Mouse (Mus musculus) left cerebral cortex, postnatal 25 days (tissue): ENCODE data around the gene Ak1. TPM values are rescaled to one million over a fixed set of nuclear protein-coding genes. Genes with fewer than 3 reads are reported as not detected.

Experiments used
- DNase-seq, 2 experiments: peaks; one replicate each; pipeline ENCODE4 v3.0.0; 2022; ENCODE audit warnings: low spot score in 2 of 2, mixed read lengths in 1 of 2
- intact Hi-C: fragments of 180-260 bp; cut with DNase I; formaldehyde crosslinking; loops from one replicate; pipeline ENCODE4 v1.15.1; 2025
- total RNA-seq, 2 experiments: library from RNA; stranded (reverse); gene quantifications; 2 replicates each; pipeline ENCODE4 v1.2.3; 2021

Ak1 gene
- 100 to 1,000 TPM; 157 to 159 TPM for total RNA-seq

DNA sequence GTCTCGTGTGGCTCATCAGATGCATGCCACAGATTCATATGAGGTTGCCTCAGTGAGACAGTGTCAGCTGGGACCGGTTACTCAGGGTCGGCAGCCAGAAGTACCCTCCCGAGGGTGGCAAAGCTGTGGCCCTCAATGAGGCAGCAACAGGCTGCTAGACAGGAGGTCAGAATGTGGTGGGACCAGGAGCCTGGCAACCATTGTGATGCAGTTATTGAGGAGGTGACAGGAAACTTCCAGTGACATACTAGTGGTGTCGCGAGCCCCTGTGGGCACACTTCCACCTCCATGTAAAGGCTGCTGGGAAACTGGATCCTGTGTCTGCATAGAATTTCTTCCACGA, at the start of gene Ak1:
Gene Ak1 (plus strand): TSS at position 242 of the 343 bp plus-strand sequence.
- intact Hi-C loops = no loop called here
- DNase-seq = no peak

DNA sequence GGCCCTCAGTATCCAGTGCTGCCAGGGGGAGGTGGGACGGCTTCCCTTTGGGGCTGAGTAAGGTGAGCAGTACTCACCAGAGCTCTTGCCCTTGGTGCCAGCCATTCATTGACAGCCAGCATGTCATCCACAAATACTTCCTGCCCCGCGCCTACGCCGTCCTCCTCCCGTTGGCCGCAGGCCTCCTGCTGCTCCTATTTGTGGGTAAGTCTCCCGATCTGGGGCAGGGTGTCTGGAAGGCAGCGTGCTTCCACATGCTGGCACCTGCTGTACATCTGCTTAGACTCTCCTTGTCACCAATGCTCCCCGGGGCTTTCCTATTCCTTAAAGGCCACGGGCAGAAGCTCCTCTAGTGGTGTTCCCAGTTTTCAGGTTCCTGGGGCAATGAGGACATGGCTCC, 49.4 kb upstream of the Ak1 start:
- no peak for DNase-seq

DNA sequence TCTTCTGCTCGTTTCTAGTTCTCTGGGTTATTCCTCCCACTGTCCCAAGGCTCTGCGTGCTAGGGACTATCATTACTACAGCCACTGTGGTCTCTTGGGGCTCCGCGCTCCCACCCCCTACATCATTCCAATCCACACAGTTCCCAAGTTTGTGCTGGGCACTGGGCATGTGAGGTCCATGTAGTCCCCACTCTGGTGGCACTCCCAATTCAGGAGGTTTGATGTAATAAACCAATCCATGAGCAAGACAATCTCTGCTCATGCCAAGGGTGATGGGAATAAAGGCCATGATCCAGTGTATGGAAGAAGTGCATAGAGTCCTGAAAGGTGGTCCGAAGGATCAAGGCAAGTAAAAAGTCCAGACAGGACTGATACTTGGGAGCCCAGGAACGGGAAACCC, 47.1 kb upstream of the Ak1 start, which contains the start of gene Pip5kl1:
Gene Pip5kl1 (plus strand): TSS at position 301 of the 400 bp plus-strand sequence.
- intact Hi-C loops = loop anchor here (2.0 kb wide), 1 partner anchor 114 kb away; no protein-coding TSS in a partner anchor
- no peak for DNase-seq

More for the DNA sequence above, 49.4 kb upstream of the Ak1 start:
- intact Hi-C loops = no loop called here

DNA sequence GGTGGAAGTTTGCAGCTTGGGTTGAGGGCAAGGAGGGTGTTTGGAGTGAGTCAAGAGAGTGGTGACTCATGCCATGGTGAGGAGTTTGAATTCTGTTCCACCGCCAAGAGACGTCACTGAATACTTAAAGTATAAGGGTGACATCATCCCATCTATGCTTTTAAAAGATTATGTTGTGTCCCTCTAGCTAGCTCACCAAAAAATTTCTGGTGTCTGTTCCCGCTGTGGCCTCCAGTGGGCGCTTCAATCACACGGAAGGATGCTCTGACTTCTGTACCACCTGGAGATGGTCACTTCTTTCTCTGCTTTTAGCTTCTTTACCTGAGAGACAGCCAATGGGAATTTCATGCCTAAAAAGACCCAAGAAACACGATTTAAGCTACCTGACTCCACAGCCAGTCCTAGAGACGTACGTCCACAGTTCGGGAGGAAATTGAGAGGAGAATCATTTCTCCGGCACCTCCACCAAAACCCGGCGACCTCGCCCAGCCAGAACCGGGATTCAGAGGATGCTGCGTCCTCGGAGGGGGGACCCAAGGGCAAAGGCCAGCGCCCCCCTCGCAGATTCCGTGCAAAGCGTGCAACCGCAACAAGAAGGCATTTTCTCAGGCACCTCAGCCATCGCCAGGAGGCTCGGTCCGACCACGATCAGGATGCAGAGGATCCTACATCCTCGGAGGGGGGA, 46.5 kb upstream of the Ak1 start:
- intact Hi-C loops = loop anchor here (2.0 kb wide), 1 partner anchor 114 kb away; no protein-coding TSS in a partner anchor

DNA sequence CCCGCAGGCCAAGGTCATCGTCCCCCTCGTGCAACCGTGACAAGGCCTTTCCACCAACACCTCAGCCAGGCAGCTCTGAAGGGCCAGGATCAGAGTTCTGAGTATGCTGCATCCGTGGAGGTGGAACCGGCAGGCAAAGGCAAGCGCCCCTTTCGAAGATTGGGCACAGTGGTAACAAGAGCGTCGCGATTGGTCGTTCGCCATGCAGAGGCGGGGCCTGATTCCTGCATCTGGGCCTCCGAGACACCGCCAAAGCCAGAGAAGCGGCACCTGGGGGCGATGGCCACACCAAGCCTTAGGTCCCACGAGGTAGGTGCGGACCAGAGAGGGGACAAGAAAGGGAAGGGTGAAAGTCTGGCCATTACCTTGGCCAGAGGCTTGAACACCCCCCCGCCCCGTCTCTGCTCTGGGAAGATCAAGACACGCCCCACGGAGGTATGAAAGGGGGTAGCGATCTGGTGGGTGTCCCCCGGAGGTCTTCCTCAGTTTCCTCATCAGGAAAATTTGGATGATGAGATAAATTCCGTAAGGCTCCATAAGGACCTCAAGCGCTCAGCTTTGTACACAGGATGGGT, 45.9 kb upstream of the Ak1 start, which contains the start of gene 9430097D07Rik:
Gene 9430097D07Rik (minus strand): TSS at position 99 of the 575 bp plus-strand sequence.
- DNase-seq = peak; percentile 78 to 86
- intact Hi-C loops = loop anchor here (2.0 kb wide), 1 partner anchor 113 kb away; no protein-coding TSS in a partner anchor

More for the DNA sequence above, 46.5 kb upstream of the Ak1 start:
- DNase-seq = peak; percentile 73 to 94

DNA sequence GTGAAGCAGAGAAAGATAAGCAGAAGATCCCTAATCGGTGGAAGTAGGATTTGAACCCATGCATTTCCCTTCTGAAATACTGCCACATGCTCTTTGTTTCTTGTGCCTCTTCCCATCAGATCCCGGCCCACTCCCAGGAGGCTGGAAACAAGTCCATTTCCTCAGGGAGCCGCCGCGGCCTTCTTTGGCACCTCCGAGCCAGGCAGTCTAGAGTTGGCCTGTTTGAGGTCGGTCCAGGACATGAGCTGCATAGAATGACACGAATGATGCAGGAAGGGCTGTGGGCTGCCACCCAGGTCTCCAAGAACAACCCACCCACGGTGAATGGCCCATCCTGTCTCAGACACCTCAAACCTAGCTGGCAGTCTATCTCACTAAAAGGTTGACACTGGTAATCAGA, 45.0 kb upstream of the Ak1 start:
- intact Hi-C loops = no loop called here
- no peak for DNase-seq

DNA sequence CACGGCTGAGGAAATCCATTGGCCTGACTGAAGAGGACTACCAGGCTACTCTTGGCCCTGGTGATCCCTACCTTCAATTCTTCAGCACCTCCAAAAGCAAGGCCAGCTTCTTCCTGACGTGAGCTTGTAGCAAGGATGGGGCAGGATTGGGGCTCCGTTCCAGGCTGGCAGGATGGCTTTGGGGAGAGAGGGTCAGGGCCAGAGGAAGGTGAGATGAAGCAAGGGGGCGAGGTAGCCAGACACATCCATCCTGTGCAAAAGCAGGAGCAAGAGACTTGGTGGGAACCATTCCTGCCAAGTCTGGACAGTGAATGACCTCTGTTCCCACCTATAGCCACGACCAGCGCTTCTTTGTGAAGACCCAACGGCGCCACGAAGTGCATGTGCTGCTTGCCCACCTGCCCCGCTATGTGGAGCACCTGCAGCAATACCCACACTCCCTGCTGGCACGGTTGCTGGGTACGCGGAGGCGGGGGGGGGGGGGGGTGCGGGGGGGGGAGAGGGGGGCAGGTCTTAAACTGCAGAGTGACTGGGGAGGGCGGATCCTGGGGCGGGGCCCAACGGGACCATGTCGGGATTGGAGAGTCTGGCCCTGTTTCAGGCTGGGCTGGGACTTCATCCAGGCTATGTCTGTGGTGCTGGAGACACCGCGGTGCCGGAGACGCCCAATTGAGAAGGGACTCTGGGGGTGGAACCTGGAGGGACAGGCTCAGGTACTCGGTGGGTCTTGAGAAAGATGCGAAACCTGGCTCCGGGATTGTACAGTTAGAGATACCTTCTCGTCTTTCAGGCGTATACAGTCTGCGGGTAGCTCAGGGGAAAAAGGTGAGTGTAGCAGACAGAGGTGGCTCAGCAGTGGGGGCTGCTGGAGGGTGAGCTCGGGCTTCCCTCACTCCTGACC, 43.2 kb upstream of the Ak1 start:
- intact Hi-C loops = no loop called here
- DNase-seq = peak in 1 of 2 experiments; percentile 58

DNA sequence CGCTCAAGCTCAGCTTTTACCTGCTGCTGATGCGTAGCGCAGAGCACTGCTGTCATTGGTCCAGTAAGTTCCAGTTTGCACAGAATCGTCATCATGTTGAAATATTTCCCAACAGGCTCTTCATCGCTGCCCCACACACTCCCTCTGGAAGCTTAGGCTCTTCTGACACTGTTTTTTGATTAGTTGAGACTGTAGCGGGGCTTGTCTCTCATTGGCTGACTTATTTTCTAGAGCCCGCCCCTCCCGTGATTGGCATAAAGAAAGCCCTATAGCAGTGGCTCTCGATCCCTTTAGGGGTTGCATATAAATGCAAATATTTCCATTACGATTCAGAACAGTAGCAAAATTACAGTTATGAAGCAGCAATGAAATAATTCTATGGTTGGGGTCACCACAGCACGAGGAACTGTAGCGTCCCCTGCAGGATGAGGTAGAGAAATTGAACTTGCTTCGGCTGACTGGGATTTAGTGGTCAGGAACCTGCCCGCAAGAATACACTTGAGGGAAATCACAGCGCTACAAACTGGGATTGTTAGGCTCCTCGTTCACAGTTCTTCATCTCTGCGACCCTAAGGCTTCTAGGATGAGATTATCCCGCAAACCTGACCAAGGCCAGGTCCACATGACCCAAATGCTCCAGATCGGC, 40.0 kb upstream of the Ak1 start:
- DNase-seq = peak; percentile 79 to 91
- intact Hi-C loops = loop anchor here (5.0 kb wide), 1 partner anchor 36 kb away; no protein-coding TSS in a partner anchor

DNA sequence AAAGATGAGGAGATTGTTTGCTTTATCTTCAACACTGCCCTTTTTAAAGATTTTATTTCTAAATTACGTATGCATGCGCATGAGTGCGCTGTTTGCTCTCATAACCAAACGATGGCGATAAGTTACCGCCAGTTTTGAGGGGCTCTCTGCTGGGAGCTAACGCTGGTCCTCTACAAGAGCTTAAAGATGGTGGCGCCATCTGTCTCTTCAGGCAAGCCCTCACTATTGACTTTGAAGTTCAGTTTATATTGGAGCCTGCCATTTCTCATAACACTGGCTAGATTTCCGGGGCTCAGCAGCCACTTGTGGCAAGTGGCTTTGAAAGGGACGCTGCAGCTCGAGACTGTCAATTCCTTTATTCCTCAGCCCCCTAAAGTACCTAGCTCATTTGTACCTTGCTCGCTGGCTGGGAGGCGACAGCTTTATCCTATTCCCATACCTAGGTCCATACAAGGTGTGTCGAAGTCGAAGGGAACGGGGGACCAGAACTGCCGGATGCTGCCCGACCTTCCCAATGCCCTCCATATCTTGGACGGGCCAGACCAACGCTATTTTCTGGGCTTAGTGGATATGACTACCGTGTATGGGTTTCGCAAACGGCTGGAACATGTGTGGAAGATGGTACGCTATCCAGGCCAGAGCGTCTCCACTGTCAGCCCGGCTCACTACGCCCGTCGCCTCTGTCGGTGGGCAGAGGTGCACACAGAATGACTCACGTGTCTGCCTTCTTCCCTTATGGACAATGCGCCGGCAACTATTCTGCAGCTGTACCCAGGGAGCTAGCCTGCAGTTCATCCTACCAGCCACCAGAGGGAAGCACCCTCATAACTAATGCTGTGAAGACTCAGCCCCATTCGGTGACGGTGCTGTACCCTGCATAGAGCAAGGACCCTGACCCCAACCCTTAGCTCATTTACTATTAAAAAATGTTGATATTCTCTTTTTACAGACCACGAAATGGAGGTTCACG, 38.4 kb upstream of the Ak1 start:
- intact Hi-C loops = loop anchor here (5.0 kb wide), 1 partner anchor 34 kb away; no protein-coding TSS in a partner anchor
- peak; percentile 89 to 96 for DNase-seq

DNA sequence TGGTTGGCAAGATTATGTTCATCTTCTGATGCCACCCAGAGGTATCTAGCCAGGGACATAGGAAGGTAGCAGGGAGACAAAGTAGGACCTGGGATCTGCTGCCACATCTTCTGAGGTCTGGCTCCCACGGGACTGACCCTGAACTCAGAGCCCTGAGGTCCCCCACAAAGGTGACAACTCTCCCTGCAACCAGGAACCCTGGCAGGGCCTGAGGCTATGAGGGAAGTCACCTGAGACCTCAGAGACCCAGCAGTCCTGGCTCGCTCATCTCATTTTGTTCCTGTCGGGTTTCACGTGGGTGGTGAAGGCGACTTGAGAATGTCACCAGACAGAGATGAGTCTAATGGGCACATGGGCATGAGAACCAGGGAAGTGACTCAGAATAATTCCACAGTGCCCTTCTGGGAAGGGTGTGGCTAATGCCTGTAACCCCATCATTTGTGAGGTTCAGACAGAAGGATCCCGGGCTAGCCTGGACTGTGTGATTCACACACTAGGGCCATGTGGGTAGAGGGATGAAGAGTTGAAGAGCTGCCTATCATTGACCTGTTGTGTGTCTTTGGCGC, 36.3 kb upstream of the Ak1 start:
- DNase-seq = no peak
- intact Hi-C loops = no loop called here

DNA sequence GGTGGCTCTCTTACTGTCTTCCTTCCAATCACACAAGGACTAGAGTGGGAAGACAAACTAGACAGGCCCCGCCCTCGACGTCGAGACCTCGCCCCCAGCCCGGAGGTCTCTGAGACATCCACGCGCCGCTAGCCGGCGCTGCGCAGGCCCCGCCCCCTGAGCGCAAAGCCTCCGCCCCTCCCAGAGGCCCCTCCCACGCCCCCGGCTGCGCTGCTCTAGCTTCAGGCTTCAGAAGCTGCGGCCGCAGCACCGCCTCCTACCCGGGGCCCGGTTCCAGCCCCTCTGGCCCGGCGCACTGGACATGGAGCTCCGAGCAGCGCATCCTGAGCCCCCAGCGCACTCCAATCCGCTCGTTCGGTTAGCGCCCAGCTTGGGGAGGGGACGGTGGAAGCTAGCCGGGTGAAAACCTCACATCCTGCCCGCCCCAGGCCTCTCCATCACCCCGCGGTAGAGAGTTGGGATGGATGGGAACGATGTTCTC, 34.6 kb upstream of the Ak1 start, which contains the start of gene St6galnac4:
Gene St6galnac4 (plus strand): TSS at position 225 of the 481 bp plus-strand sequence.
- peak; percentile 87 to 94 for DNase-seq
- intact Hi-C loops = loop anchor here (2.0 kb wide), 1 partner anchor 20 kb away; no protein-coding TSS in a partner anchor

DNA sequence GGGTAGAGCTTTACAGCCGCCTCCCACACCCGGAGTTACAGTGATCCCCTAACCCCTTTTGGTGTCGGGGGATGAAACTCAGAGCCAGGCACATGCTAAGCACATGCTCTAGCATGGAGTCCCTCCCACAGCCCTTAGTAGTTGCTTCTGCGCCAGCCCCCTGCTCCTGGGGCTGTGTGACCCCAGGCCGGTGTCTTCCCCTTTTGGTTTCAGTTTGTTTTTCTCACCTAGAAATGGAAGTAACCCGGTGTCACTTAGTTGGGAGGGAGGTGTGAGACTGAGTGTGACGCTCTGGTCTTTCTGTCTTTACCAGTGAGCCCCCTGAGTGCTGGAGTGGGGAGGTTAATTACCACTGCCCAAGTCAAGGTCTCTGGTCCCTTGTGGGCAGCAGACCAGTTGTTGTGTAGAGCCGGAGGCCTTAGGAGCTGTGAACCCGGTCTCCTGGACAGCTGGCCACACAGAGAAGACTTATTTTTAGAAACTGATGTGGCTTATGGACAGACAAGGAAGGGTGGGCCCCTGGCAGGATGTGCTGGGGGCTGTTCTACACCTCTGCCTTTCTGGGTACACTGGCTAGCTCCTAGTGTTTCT, 33.7 kb upstream of the Ak1 start:
- intact Hi-C loops = loop anchor here (2.0 kb wide), 1 partner anchor 19 kb away; no protein-coding TSS in a partner anchor
- no peak for DNase-seq

DNA sequence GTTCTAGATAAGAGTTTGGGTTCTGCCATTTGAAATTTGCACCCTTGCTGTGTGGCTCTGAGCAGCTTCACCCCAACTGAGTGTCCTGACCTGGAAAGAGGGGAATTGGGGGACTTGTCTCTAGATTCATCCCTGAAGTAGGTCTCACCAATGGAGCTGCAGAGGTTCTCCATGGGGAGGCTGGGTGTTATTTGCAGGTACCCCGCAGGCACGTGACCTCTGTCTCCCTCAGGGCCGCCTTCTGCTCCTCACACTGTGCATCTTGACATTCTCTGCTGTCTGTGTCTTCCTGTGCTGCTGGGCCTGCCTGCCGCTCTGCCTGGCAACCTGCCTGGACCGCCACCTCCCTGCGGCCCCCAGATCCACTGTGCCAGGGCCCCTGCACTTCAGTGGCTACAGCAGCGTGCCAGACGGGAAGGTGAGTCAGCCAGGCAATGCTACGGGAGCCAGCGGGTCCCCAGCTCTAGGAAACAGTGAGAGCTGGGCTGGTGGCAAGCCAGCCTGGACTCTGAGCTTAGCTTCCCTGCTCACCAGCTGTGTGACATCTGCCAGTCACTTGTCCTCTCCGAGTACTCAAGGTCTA, 32.3 kb upstream of the Ak1 start:
- intact Hi-C loops = no loop called here
- peak in 1 of 2 experiments; percentile 75 for DNase-seq

DNA sequence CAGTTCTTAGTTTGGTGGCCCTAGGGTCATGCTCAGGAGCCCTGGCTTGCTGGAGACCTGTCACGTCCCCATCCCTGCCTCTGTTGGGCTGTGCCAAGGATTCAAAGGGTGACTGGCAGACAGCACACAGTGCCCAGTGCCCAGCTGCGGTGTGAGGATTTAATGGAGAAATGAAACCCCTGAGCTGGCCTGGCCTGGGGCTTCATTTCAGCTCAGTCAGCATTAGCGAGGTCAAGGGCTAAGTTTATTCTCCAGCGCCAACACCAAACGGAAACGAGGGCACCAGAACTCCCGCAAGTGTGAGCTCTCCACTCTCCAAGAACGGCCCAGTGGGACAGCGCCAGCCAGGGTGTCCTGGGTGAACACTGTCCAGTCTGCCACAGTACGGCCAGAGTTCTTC, 31.3 kb upstream of the Ak1 start:
- no peak for DNase-seq
- intact Hi-C loops = no loop called here

DNA sequence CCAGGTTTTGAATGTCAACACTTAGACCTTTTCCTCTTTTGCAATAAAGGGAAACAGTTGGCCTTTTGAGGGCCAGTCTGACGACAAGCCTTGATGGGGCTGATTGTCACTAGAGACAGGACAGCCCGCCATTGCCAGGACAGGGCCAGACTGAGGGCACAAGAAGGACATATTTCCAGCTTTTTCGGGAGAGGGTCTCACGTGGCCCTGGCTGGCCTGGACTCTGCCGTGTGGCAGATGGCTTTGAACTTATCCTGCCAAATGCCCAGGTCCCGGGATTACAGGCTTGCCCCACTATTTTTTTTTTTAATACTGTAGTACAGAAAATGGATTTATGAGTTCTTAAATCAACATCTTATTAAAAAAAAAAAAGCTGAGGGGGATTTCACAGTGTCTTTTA, 30.3 kb upstream of the Ak1 start:
- no peak for DNase-seq
- intact Hi-C loops = no loop called here

DNA sequence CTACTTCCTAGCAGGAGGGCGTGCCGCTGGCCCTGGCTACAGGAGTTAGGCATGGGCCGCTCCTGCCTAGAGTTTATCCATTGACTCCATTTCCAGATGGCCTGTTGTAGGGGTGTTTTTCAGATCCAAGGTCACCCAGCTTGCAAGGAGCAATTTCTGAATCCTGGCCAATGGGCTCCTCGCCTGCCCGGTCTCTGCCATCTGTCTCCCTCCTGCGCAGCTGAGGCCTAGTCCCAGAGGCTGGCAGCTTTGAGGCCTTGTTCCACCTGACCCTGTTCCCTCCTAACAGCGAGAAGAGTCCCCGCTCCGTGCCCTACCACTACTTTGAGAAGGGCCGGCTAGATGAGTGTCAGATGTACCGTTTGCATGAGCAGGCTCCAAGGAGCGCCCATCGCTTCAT, 24.8 kb upstream of the Ak1 start:
- DNase-seq = no peak
- intact Hi-C loops = no loop called here

DNA sequence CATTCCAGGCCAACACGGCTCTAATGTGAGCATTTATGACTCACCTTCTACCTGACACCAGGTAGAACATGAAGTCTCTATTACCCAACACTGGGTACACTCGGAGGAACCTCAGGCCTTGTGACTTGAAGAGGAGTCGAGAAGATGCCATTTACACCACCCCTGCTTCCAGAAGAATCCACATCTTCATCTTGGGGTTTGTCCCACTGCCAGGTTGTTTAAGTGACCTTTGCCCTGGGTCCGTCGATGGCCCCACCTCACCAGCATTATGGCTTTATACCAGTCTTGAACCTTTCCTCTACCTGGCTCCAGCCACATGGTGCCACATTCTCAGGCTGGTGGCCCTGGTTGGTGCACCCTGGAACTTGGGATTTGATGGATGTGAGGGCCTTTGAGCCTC, 24.3 kb upstream of the Ak1 start:
- no peak for DNase-seq

More for the DNA sequence above, 24.3 kb upstream of the Ak1 start:
- intact Hi-C loops = no loop called here
